Mouse (Mus musculus) kidney, postnatal 10 days (tissue): ENCODE measurements around the gene Taar7b.

Source experiments
- DNase-seq: peaks from one replicate; pipeline ENCODE4 v3.0.0; 2021; ENCODE audit warnings: mixed read lengths

Taar7b gene

DNA sequence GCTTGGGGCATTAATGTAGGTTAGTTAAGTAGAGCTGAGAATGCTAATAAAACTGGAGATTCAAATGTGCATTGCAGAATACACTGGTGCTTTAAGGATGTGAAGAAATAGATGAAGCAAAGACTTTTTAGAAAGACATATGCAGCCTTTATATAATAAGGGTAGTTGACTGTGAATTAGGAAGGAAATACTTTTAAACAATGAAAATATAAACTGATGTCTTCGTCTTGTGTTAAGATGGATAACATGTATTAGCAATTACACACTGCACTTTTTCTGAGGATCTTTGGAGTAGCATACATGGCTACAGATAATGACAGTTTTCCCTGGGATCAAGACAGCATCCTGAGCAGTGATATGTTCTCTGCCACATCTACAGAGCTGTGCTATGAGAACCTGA, at the start of gene Taar7b:
Gene Taar7b, plus strand, starts transcription at position 301 of the 400 bp plus-strand sequence.
- DNase-seq: no peak

DNA sequence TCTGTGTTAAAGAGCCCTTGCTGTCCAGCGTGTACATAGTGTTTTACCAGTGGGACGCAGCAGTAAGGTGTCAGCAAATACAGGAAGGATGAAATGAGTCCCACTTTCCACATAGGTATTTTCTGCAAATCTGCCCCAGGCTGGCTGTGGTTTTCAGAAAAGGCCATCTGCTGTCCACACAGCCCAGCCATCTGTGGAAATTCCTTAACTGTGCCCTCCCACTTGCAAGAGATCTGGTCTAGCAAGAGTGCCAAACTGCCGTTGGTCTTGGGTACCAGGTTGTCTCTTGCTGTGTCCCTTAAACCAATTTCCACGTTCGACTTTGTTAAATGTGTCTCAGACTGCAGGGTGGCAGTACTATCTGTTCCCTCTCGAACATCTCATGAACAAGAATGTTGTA, 48.0 kb upstream of the Taar7b start:
- DNase-seq: no peak

DNA sequence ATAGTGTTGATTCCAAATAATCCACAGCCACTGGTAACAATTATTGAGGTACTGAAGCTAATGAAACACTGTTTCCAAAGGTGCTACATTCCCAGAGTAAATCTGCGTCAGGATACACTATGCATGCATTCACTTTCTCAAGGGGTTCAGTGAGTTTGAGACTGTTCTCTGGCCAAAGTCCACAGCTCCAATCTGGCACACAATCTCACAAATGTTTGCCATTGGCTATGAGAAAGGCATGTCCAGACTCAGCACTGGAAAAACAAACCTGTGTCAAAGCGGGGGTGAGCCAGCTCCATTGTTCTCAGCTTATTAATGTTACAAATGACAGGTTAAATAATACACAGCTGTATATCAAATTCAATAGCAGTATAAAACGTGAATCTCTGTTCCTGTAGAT, 40.7 kb upstream of the Taar7b start:
- peak; percentile 45 for DNase-seq

DNA sequence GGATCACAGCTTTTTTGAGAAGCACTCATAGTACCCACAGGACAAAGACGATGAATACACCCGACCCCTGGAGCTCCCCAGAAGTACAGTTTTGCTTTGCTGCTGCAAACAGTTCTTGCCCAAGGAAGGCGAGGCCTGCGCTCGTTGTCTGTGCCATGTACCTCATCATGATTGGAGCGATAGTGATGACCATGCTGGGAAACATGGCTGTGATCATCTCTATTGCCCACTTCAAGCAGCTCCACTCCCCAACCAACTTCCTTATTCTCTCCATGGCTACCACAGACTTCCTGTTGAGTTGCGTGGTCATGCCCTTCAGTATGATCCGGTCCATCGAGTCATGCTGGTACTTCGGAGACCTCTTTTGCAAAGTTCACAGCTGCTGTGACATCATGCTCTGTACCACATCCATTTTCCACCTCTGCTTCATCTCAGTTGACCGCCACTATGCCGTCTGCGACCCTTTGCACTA, 39.3 kb upstream of the Taar7b start, which contains the start of gene Taar4:
Gene Taar4, plus strand, starts transcription at position 51 of the 472 bp plus-strand sequence.
- DNase-seq: no peak

DNA sequence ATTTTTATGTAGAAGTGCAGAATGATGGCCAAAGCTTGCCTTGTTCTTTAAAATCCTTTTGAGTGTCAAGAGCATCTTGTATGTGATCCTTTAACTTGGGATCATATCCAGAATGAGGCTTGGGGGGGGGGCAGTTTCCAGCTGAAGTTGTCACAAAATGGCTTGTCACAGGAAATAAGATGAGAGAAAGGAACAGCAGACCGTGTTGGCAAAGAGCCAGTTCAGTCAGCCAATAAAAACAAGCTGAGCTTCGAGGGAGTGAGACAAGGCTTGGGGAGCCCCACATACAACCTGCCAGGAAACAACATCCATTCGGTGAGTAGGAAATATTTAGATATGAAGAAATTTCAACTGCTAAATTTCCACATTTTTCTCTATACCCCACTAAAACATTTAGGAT, 36.3 kb upstream of the Taar7b start:
- peak; percentile 39 for DNase-seq

DNA sequence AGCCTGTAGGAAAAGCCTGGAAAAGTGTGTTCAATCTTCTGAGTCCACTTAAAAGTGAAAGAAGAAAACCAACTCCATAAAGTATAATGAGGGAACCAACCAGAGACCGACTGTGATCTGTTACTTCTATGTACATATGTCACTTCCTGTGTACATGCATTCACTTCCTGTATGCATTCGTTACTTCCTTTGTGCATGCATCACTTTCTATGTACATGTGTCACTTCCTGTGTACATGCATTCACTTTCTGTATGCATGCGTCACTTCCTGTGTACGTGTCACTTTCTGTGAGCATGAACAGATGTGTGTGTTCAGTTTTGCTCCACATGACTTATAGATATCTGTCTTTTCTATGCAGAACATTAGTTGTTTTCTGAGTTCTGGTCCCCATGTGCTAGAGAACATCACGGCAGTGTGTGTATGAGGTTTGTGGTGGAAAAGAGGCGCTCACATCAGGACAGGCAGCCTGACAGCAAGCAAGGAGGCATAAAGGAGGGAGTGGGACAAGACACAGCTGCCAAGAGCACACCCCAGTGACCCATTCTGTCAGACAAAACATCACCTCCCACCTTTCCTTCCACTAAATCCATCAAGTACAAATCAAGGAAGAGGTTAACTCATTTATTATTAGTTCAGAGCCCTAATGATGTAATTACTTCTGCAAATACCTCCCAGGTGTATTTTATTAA, 34.7 kb upstream of the Taar7b start:
- no peak for DNase-seq

DNA sequence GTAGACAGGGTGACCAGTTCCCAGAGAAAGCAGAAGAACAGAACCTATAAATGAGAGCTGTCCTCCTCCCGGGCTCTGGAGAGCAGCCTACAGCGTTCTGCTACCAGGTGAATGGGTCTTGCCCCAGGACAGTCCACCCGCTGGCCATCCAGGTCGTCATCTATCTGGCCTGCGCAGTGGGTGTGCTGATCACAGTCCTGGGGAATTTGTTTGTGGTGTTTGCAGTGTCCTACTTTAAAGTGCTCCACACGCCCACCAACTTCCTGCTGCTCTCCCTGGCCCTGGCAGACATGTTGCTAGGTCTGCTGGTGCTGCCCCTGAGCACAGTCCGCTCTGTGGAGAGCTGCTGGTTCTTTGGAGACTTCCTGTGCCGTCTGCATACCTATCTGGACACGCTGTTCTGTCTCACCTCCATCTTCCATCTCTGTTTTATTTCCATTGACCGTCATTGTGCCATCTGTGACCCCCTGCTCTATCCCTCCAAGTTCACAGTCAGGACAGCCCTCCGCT, 29.0 kb upstream of the Taar7b start, which contains the start of gene Taar5:
Gene Taar5, plus strand, starts transcription at position 51 of the 510 bp plus-strand sequence.
- no peak for DNase-seq

DNA sequence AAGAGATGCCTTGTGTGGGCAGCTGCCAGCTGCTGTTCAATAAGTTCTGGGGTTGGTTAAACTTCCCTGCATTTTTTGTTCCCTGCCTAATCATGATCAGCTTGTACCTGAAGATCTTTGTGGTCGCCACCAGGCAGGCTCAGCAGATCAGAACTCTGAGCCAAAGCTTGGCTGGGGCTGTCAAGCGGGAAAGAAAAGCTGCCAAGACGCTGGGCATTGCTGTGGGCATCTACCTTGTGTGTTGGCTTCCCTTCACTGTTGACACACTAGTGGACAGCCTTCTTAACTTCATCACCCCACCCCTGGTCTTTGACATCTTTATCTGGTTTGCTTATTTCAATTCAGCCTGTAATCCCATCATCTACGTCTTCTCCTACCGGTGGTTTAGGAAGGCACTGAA, 28.5 kb upstream of the Taar7b start:
- no peak for DNase-seq

DNA sequence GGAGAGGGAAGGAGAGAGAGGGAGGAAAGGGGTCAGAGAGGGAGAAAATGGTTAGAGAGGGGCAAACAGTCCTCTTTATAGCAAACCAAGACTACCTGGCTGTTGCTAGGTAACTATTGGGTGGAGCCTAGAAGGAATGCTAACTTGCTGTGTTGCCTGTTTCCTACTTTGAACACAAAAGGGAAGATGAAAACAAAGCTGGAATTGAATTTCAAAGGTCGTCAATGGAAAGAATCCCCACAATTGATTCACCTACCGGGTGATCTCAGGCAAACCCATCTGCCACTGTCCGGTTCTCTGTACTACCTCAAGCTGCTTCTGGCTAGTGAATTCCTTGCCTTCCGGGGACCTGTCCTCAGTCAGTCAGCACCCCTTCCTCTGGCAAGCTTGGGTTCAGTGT, 21.8 kb upstream of the Taar7b start:
- DNase-seq: no peak

DNA sequence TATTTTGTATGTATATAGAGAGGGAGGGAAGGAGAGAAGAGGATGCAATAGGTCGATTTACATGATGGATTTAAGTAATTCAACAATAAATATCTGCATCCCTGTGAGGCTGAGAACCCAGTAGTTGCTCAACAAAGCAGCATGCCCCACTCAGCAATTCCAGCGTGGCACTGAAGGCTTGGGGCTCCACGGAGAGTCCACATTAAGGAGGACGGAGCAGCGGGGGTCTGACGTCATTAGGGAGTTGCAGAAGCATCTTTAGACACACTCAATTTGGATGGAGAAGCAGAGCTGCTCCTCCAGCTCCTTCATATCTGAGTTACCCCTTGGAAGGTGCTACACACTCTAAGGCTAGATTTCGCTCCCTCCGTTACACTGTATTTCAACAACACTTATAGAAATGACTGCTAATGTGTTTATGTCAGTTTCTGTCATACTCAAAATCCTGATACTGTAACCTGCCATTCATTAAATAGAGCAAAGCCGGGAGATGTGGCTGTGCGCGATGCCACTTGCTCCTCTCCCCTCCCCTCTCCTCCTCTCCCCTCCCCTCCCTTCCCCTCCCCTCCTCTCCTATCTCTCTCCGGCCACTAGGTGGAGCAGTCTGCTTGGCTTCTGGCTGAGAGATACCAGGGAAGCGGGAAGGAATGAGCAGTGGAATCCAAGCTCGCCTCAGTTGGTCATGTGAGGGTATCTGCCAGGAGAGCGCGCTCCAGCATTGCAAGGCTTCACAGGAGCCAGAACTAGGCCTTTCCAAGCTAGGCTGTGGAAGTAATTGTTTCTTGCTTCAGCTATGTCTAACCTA, 20.6 kb upstream of the Taar7b start:
- DNase-seq: peak; percentile 87

DNA sequence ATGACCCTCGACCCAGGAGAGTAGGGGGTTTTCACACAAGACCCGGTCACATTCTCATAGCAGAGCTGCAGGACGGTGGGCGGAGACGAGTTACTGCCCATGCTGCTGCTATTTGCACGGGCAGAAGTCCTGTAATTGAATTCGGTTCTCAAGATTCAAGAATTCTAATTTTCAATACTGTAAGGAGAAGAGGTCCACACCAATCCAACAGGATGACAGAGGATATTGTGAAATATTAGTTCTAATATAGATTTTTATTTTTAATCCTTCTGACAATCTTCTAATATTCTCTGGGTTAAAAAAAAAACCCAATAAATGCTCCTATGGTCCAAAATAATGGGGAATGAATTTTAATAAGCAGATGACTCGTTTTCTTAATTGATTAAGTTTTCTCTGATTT, 14.2 kb upstream of the Taar7b start, which contains the start of gene Taar6:
Gene Taar6, minus strand, starts transcription at position 101 of the 400 bp plus-strand sequence.
- DNase-seq: no peak

DNA sequence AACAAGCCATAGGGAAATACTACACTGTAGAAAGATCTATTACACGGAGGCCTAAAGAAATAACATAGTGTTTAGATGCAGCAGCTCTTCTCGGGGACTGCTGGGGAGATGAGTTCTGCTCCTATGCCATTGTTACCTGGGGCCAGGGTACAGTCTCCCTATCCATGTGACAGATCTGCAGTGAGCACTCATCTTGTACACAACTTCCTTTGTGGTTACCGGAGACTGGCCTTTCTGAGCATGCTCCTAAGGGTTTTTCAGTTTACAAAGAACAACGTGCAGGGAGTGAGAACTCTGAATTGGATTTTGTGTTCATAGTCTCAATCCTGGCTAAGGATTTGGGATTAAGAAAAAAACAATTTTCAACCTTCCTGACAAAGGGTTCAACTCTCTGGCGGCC, 13.3 kb upstream of the Taar7b start:
- no peak for DNase-seq

DNA sequence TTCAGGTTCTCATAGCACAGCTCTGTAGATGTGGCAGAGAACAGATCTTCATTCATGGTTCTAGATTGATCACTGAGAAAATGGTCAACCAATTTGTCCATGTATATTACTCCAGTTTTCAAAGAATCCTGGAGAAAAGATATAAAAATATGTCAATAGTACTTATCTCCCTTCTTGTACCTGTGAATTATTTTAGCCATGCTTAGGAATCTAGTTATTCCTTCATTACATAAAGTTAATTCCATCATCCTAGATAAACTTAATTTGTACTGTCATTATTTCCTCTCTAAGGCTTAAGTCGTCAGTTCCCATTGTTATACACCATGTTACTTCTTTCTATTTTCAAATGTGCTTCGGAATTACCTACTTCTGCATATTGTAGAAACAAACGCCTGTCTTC, 6.4 kb upstream of the Taar7b start, which contains the start of gene Taar7a:
Gene Taar7a, minus strand, starts transcription at position 101 of the 400 bp plus-strand sequence.
- no peak for DNase-seq

DNA sequence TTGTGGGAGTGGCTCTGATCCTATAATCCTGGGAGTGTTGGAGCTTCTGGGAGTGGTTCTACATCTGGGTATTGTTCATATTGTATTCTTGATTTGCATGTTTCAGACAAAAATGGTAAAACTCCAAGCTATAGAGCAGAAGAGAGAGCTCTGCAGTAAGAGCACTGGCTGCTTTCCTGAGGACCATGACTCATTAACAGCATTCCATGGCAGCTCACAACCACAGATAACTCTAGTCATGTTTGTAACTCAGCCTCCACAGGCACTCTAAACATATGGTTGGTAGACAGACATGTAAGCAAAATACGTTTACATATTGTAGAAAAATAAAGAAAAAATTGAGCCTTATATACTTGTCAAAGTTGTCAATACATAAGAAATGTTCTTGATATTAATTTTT, 6.7 kb downstream of the Taar7b start:
- no peak for DNase-seq

DNA sequence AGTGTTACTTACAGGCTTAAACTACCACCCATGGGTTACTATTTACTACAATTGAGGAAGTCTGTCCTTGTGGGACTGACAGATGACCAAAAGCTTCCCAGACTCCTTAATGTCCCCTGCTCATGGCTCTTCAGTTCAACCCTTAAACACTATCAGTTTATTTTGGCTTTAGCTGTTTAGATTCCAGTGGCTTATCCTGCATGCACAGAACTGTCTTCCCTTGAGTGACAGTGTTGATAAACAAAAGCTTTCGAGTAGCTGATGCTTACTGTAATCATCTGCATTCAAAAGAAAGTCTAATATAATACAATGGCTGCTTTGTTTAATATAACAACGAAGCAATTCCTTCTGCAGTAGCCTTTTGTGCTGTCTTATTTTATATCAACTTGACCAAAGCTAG, 7.3 kb downstream of the Taar7b start:
- DNase-seq: no peak

DNA sequence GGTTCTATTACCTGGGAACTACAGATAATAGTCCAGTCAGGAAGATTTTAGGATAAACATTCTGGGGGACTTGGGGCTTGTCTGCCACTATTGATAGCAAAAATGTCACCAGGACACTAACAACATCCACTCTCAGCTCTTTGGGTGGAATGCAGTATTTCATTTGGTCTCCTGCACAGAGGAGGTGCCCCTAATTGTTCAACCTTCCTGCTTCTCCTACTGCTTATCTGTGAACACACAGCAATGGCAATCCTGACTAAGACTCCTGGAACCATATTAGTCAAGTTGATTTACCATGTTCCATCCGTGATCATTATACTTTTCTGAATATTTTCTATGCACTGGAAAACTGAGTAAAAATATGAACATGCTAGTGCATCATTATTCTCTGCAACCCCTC, 8.4 kb downstream of the Taar7b start:
- DNase-seq: no peak

DNA sequence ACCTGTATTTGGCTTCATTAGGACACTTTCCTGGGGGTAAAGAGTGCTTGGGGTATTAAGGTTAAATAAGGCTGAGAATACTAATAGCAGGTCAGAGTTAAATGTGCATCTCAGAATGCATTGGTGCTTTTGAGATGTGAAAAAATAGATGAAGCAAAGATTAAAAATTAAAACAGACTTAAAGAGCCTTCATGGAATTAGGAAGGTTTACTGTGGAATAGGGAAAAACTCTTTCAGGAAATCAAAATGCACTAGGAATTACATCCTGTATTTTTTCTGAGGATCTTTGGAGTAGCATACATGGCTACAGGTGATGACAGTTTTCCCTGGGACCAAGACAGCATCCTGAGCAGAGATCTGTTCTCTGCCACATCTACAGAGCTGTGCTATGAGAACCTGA, 27.2 kb downstream of the Taar7b start, which contains the start of gene Taar7d:
Gene Taar7d, plus strand, starts transcription at position 301 of the 400 bp plus-strand sequence.
- DNase-seq: no peak

DNA sequence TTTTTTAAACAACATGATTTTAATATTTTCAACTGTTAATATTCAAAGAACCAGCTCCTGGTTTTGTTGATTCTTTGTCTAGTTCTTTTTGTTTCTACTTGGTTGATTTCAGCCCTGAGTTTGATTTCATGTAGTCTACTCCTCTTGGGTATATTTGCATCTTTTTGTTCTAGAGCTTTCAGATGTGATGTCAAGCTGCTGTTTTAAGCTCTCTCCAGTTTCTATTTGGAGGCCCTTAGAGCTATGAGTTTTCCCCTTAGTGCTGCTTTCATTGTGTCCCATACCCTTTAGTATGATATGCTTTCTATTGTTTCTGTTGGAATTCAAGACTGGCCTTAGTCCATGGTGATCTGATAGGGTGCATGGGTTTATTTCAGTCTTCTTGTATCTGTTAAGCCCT, 31.6 kb downstream of the Taar7b start:
- no peak for DNase-seq

DNA sequence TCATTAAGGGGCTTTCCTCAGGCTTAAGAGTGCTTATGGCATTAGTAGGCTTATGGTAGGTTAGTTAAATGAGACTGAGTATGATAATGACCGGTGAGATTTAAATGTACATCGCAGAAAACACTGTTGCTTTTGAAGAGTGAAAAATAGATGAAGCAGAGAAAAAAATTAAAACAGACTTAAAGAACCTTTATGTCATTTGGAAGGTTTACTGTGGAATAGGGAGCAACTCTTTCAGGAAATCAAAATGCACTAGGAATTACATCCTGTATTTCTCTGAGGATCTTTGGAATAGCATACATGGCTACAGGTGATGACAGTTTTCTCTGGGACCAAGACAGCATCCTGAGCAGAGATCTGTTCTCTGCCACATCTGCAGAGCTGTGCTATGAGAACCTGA, 37.6 kb downstream of the Taar7b start, which contains the start of gene Taar7e:
Gene Taar7e, plus strand, starts transcription at position 301 of the 400 bp plus-strand sequence.
- no peak for DNase-seq

DNA sequence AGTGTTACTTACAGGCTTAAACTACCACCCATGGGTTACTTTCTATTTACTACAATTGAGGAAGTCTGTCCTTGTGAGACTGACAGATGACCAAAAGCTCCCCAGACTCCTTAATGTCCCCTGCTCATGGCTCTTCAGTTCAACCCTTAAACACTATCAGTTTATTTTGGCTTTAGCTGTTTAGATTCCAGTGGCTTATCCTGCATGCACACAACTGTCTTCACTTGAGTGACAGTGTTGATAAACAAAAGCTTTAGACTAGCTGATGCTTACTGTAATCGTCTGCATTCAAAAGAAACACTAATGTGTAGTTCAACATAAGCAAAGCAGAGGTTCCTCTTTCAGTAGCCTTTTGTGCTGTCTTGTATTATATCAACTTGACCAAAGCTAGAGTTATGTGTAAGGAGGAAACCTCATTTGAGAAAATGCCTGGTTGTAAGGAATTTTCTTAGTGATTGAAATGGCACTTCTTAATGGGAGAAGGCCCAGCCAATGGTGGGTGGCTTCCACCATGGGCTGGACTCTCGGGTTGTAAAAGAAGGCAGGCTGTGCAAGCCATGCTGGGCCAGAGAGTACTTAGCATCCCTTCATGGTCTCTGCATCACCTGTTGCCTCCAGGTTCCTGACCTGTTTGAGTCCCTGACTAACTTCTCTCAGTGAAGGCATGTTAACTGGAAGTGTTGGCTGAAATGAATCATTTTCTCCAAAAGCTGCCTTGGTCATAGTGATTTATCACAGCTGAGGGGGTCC, 40.6 kb downstream of the Taar7b start:
- DNase-seq: no peak

DNA sequence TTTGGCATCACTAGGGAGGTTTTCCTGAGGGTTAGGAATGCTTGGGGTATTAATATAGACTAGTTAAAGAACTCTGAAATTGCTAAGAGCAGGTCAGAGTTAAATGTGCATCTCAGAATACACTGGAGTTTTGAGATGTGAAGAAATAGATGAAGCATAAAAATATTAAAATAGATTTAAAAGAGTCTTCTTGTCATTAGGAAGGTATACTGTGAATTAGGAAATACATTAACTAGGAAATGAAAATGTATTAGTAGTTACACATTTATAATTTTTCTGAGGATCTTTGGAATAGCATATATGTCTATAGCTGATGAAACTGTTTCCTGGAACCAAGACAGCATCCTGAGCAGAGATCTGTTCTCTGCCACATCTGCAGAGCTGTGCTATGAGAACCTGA, 49.5 kb downstream of the Taar7b start, which contains the start of gene Taar7f:
Gene Taar7f, plus strand, starts transcription at position 301 of the 400 bp plus-strand sequence.
- no peak for DNase-seq
